Mouse (Mus musculus) retina, adult 2 months (tissue): ENCODE results near the gene Ube2e3.

Experiments
- DNase-seq: peaks from one replicate; pipeline ENCODE4 v3.0.0-alpha.2; 2012; ENCODE audit warnings: low read depth, low spot score

Gene Ube2e3

GRCm38 (mm10) chr2:78867726-78868510, at the start of gene Ube2e3:
Ube2e3 (plus strand) TSS chr2:78868124.
- DNase-seq: no peak

- DNase-seq: no peak
Observed at GRCm38 (mm10) chr2:78829887-78830286, 38.0 kb upstream of the Ube2e3 start.

GRCm38 (mm10) chr2:78841494-78842224, 26.3 kb upstream of the Ube2e3 start:
- no peak for DNase-seq

GRCm38 (mm10) chr2:78844365-78844764, 23.6 kb upstream of the Ube2e3 start:
- no peak for DNase-seq

GRCm38 (mm10) chr2:78845274-78845673, 22.6 kb upstream of the Ube2e3 start:
- DNase-seq: no peak

GRCm38 (mm10) chr2:78845717-78846116, 22.2 kb upstream of the Ube2e3 start:
- DNase-seq: no peak

- DNase-seq: no peak
Observed at GRCm38 (mm10) chr2:78854315-78854714, 13.6 kb upstream of the Ube2e3 start.

GRCm38 (mm10) chr2:78858628-78859027, 9.3 kb upstream of the Ube2e3 start:
- DNase-seq: no peak

GRCm38 (mm10) chr2:78859266-78860087, 8.4 kb upstream of the Ube2e3 start:
- DNase-seq: no peak

GRCm38 (mm10) chr2:78860088-78860372, 7.9 kb upstream of the Ube2e3 start:
- DNase-seq: no peak

GRCm38 (mm10) chr2:78864116-78864515, 3.8 kb upstream of the Ube2e3 start:
- no peak for DNase-seq

GRCm38 (mm10) chr2:78864866-78865265, 3.1 kb upstream of the Ube2e3 start:
- DNase-seq: no peak

- peak; percentile 63 for DNase-seq
Observed at GRCm38 (mm10) chr2:78868511-78868854, 559 bp downstream of the Ube2e3 start.

- peak; percentile 67 for DNase-seq
Observed at GRCm38 (mm10) chr2:78868951-78869720, 1.2 kb downstream of the Ube2e3 start.

GRCm38 (mm10) chr2:78869721-78870442, 2.0 kb downstream of the Ube2e3 start:
- DNase-seq: no peak

GRCm38 (mm10) chr2:78870443-78871025, 2.6 kb downstream of the Ube2e3 start:
- no peak for DNase-seq

GRCm38 (mm10) chr2:78871971-78872860, 4.3 kb downstream of the Ube2e3 start:
- no peak for DNase-seq

GRCm38 (mm10) chr2:78873946-78874345, 6.0 kb downstream of the Ube2e3 start:
- no peak for DNase-seq

- no peak for DNase-seq
Observed at GRCm38 (mm10) chr2:78876002-78876401, 8.1 kb downstream of the Ube2e3 start.

- DNase-seq: no peak
Observed at GRCm38 (mm10) chr2:78882068-78882467, 14.1 kb downstream of the Ube2e3 start.
